Mouse (Mus musculus) neutrophil, adult 5-6 weeks (primary cell): ENCODE measurements around the gene AA986860. TPM values are rescaled to one million over a fixed set of nuclear protein-coding genes. Genes with fewer than 3 reads are reported as not detected.

Experiments used
- ATAC-seq: fragments of 151-379, 151-347 bp; 2 replicates; pipeline ENCODE4 v1.8.0; 2017; ENCODE audit warnings: mild to moderate bottlenecking, moderate TSS enrichment; ENCODE audit not compliant: insufficient number of reproducible peaks, poor library complexity, low FRiP score, severe bottlenecking; ENCODE audit errors: extremely low read depth
- total RNA-seq: library from RNA; stranded (forward); fragments of 200-1000 nt; gene quantifications from 2 replicates; pipeline ENCODE4 v1.2.3, GENCODE M21; 2017

AA986860 gene
- total RNA-seq, 1 experiment from 2014 or later = 3.1 TPM

GRCm38 (mm10) chr1:130732706-130733658 lies 1.2 kb downstream of the AA986860 start:
- no peak for ATAC-seq

GRCm38 (mm10) chr1:130733671-130734070 lies 1.9 kb downstream of the AA986860 start:
- no peak for ATAC-seq

GRCm38 (mm10) chr1:130734452-130734851 lies 2.7 kb downstream of the AA986860 start:
- ATAC-seq = no peak

- ATAC-seq = no peak
Measured at GRCm38 (mm10) chr1:130734852-130735251, 3.1 kb downstream of the AA986860 start.

GRCm38 (mm10) chr1:130737411-130737881 lies 5.7 kb downstream of the AA986860 start:
- ATAC-seq = no peak

- ATAC-seq = no peak
Measured at GRCm38 (mm10) chr1:130737916-130738315, 6.1 kb downstream of the AA986860 start.

- ATAC-seq = no peak
Measured at GRCm38 (mm10) chr1:130738551-130739106, 6.9 kb downstream of the AA986860 start.

- ATAC-seq = no peak
Measured at GRCm38 (mm10) chr1:130739636-130740035, 7.9 kb downstream of the AA986860 start.

- no peak for ATAC-seq
Measured at GRCm38 (mm10) chr1:130740227-130740648, 8.5 kb downstream of the AA986860 start.

- no peak for ATAC-seq
Measured at GRCm38 (mm10) chr1:130740781-130741720, 9.3 kb downstream of the AA986860 start.

GRCm38 (mm10) chr1:130742201-130742600 lies 10.4 kb downstream of the AA986860 start:
- no peak for ATAC-seq

GRCm38 (mm10) chr1:130743775-130744174 lies 12.0 kb downstream of the AA986860 start:
- ATAC-seq = no peak

- no peak for ATAC-seq
Measured at GRCm38 (mm10) chr1:130744217-130744616, 12.4 kb downstream of the AA986860 start.

- ATAC-seq = no peak
Measured at GRCm38 (mm10) chr1:130744961-130745360, 13.2 kb downstream of the AA986860 start.

GRCm38 (mm10) chr1:130745591-130745990 lies 13.8 kb downstream of the AA986860 start:
- ATAC-seq = no peak

GRCm38 (mm10) chr1:130746819-130747218 lies 15.0 kb downstream of the AA986860 start:
- ATAC-seq = no peak

GRCm38 (mm10) chr1:130759689-130760088 lies 27.9 kb downstream of the AA986860 start:
- ATAC-seq = no peak

GRCm38 (mm10) chr1:130761597-130761996 lies 29.8 kb downstream of the AA986860 start:
- ATAC-seq = no peak
